Mouse (Mus musculus): ENCODE data around the gene Nrm. TPM values are rescaled to one million over a fixed set of nuclear protein-coding genes. Genes with fewer than 3 reads are reported as not detected.

Nrm gene
- polyA plus RNA-seq (2012; rRNA removed), result 13.3 and 17.0 TPM in 2 replicates

DNA sequence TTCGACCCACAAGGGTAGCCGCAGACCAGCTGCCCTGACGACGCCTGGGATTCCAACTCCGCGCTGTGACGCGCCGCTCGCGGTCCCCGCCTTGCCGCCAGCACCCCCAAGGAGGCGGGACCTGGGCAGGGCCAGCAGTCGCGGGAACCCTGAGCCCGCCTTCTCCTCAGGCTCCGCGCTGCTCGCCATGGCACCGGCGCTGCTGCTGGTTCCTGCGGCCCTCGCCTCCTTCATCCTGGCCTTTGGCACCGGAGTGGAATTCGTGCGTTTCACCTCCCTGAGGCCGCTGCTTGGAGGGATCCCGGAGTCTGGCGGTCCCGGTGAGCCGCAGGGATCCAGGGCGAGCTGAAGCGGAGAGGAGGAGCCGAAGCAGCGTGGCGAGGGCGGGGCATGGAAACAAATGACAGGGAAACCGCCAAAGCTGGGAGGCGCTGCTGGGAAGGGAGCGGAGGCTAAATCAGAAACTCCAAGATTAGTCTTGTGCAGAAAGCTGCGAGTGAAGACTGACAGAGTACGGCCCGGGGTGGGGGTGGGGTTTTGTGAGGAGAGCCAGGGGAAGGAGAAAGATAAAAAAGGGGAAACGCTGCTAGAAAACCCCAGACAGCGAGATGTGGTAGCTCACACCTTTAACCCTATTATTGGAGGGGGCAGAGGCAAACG lies at the start of gene Nrm:
Gene Nrm (plus strand): TSS at position 121 of the 660 bp plus-strand sequence.

DNA sequence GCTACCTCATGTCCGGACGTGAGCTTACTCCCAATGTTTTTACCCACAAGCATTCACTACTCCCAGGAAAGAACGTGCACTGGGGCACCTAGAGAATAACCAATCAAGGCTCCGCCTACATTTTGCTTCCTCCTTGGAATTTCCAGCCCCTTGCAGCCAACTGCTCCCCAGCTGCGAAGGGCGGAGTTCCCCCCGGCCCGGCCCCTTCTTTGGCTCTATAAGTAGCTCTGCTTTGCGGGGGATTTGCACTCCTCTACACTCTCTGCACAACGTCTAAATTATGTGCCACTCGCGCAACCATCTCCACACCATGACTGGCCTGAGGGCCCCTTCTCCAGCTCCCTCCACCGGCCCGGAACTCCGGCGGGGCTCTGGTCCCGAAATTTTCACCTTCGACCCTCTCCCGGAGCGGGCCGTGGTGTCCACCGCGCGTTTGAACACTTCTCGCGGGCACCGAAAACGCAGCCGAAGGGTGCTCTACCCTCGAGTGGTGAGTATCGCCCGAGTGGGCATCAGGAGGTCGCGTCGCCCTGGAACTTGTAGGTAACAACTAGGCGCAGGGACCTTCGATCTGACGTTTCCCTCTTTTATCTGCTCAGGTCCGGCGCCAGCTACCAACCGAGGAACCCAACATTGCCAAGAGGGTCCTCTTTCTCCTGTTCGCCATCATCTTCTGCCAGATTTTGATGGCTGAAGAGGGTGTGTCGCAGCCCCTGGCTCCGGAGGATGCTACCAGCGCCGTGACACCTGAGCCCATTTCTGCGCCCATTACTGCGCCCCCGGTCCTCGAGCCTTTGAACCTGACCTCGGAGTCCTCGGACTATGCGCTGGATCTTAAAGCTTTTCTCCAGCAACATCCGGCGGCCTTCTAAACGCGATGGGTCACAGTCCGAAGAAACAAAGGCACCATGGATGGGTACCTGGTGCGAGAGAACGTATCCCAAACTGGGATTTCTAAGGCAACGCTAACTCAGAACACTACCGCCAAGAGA lies 39.4 kb upstream of the Nrm start, which contains the start of gene Ier3:
Gene Ier3 (plus strand): TSS at position 246 of the 992 bp plus-strand sequence.

GRCm38 (mm10) chr17:35822964-35823937 lies 37.9 kb upstream of the Nrm start, which contains the start of gene Flot1:
TSS of gene Flot1 (plus strand) at chr17:35823230.

DNA sequence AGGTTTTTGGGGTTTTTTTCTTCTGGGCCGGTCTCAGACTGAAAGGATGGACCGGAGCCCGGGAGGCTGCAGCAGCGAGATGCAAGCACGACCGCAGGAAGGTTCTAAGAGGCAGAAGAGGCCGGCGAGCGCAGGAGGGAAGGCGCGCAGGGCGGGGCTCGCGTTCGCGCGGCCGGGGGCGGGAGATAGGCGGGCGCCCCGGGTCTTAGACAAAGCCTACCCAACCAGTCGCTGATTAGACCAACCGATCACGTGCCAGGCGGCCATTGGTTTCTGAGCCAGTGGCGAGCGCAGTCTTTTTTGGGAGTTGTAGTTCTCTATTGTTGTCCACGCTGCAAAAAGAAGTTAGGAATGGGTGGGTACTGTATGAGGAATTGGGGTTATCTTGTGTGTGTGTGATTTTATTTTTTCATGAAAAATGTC lies 23.0 kb upstream of the Nrm start, which contains the start of gene Tubb5:
Gene Tubb5 (minus strand): TSS at position 185 of the 423 bp plus-strand sequence.

DNA sequence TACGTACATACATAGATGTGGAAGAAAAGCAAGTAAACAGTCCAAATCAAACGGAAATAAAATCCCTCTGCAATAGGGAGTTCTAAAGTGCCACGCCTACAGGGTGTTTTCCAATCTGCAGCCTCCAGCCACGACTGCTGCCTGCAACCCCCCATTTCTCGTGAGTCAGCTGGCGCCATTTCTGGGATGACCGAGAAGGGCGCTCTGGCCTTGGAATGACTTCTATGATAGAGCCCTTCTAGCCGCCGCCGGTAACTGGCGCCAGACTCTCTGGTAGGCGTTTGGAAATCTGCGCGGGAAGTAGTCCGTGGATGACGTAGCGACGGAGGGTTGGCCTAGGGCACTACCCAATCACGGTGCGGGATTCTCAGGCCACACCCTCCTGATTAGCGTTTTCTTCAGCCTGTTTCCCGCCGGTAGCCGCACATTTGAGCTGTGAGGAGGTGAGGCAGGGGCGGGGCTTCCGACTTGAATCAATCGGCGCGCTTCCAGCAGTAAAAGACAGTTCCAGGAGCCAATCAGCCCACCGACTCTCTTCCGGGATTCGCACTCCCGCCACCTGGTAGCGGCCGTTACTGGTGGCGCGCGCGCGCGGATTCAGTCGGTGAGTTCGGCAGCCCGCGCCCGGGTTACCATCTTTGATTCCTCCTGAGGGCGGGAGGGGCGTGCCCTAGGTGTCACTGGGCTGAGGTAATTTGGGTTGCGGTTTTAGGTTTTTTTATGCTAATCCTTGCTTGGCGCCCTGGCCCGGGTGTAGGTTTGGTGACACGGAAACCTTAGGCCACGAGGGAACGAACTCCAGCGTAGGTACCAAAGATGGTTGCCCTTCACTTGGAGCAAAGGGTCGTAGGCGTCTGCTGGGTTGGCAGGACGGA lies 19.8 kb upstream of the Nrm start, which contains the start of gene Mdc1:
Gene Mdc1 (plus strand): TSS at position 440 of the 875 bp plus-strand sequence.

DNA sequence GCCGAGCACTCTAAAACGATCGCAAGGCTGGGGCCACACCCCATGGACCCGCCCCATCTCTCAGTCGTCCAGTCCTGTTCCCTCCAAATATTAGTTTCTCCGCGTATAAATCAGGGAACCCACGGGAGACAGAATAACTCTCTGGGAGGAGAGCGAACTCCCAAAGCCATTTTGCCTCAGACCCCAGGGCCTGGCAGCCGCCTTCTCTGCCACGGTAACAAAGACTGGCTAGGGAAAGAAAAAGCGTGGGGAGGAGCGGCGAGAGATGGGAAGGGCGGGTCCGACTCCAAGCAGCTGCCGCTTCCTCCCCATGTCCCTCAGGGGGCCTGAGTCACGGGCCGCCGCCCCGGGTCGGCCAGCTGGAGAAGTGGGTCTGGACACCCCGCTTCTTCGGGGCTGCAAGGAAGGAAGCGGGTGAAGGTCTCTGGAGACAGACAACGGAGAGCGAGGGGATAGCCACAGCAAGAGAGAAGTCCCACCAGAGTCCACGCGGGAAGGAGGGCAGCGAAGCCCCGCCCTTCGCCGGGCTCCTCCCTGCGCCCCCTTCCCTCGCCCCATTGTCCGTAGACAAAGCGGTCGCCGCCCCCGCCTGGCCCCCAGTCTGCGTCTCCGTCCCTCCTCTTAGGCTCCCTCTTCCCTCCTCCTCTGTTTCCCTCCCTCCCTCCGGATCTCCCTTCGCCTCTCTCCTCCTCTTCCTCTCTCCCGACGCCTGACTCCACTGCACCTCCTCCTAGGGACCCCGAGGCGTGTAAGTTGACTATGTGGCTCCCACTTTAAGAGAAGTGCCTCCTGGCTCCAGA lies 4.6 kb downstream of the Nrm start, which contains the start of gene Ppp1r18:
Gene Ppp1r18 (plus strand): TSS at position 113 of the 800 bp plus-strand sequence.

GRCm38 (mm10) chr17:35879245-35880057 lies 18.3 kb downstream of the Nrm start, which contains the start of gene Dhx16:
TSS of gene Dhx16 (plus strand) at chr17:35879819.

GRCm38 (mm10) chr17:35896781-35897643 lies 35.9 kb downstream of the Nrm start, which contains the start of gene 2310061I04Rik:
TSS of gene 2310061I04Rik (minus strand) at chr17:35897431.

DNA sequence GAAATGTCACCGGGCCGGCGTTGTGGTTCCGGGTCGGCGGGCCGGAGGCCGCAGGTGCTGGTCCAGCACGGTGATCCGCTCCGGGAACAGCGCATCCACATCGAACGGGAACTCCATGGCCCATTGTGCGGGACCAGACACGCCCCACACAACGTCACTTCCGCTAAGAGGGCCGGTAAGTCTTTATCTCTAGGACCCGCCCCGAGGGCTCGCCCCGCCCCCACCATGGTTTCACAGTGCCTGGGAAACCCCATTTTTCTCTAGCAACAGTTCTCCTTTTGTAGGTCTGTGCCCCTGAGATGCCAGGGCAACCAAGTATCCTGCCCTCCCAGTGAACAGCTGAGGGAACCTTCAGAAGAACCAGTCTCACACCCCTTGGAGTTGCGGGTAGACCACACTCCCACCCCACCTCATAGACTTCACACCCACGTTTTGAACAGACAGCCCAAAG lies 48.8 kb downstream of the Nrm start, which contains the start of gene Atat1:
Gene Atat1 (minus strand): TSS at position 157 of the 451 bp plus-strand sequence.

Other genes with a start within 250 kb of the Nrm start
- gene Gm9573, start 234.7 kb upstream of the Nrm start, polyA plus RNA-seq (2012; rRNA removed), result not detected in 2 replicates
- 0.02 TPM in 1 of 2 replicates, not detected in the other for gene Mucl3, start 217.6 kb upstream of the Nrm start, polyA plus RNA-seq (2012; rRNA removed)
- gene Vars2, start 193.7 kb upstream of the Nrm start, polyA plus RNA-seq (2012; rRNA removed), result 7.1 and 7.8 TPM in 2 replicates
- 15.6 and 17.6 TPM in 2 replicates for gene Gtf2h4, start 187.6 kb upstream of the Nrm start, polyA plus RNA-seq (2012; rRNA removed)
- 0.91 and 1.4 TPM in 2 replicates for gene Ddr1, start 156.7 kb upstream of the Nrm start, polyA plus RNA-seq (2012; rRNA removed)
- 7.2 and 9.8 TPM in 2 replicates for gene Ier3, start 39.6 kb upstream of the Nrm start, polyA plus RNA-seq (2012; rRNA removed)
- gene Flot1, start 38.1 kb upstream of the Nrm start, polyA plus RNA-seq (2012; rRNA removed), result 31.6 and 34.3 TPM in 2 replicates
- gene Tubb5, start 23.0 kb upstream of the Nrm start, polyA plus RNA-seq (2012; rRNA removed), result 448 and 489 TPM in 2 replicates
- 10.0 and 10.7 TPM in 2 replicates for gene Mdc1, start 19.8 kb upstream of the Nrm start, polyA plus RNA-seq (2012; rRNA removed)
- 9.1 and 9.3 TPM in 2 replicates for gene Ppp1r18, start 4.3 kb downstream of the Nrm start, polyA plus RNA-seq (2012; rRNA removed)
- gene Dhx16, start 18.5 kb downstream of the Nrm start, polyA plus RNA-seq (2012; rRNA removed), result 42.6 and 44.7 TPM in 2 replicates
- gene 2310061I04Rik, start 36.1 kb downstream of the Nrm start, polyA plus RNA-seq (2012; rRNA removed), result 11.3 and 15.3 TPM in 2 replicates
- gene Atat1, start 48.8 kb downstream of the Nrm start, polyA plus RNA-seq (2012; rRNA removed), result 8.2 and 8.5 TPM in 2 replicates
- 44.9 and 55.3 TPM in 2 replicates for gene Mrps18b, start 55.1 kb downstream of the Nrm start, polyA plus RNA-seq (2012; rRNA removed)
- 13.3 and 16.4 TPM in 2 replicates for gene Ppp1r10, start 55.1 kb downstream of the Nrm start, polyA plus RNA-seq (2012; rRNA removed)
- gene Abcf1, start 108.4 kb downstream of the Nrm start, polyA plus RNA-seq (2012; rRNA removed), result 51.1 and 52.6 TPM in 2 replicates
- gene Gnl1, start 118.5 kb downstream of the Nrm start, polyA plus RNA-seq (2012; rRNA removed), result 4.9 and 5.4 TPM in 2 replicates
- 4.5 and 6.2 TPM in 2 replicates for gene Prr3, start 118.9 kb downstream of the Nrm start, polyA plus RNA-seq (2012; rRNA removed)
- 4.2 and 6.5 TPM in 2 replicates for gene H2-T24, start 159.2 kb downstream of the Nrm start, polyA plus RNA-seq (2012; rRNA removed)
- gene H2-T23, start 171.5 kb downstream of the Nrm start, polyA plus RNA-seq (2012; rRNA removed), result 25.1 and 29.1 TPM in 2 replicates
- 8.3 and 9.1 TPM in 2 replicates for gene H2-T22, start 181.4 kb downstream of the Nrm start, polyA plus RNA-seq (2012; rRNA removed)
- gene Gm6034, start 181.6 kb downstream of the Nrm start, polyA plus RNA-seq (2012; rRNA removed), result not detected in 2 replicates
- gene Gm11127, start 197.1 kb downstream of the Nrm start, polyA plus RNA-seq (2012; rRNA removed), result not detected in 2 replicates